In genomic region chr8:90906922-90907321, GRCm38 (mm10) we compare ENCODE assay signal across 12 mouse cellular contexts.
DNase-seq lines count a peak whose midpoint lies in the region; ATAC-seq lines count a peak whose summit lies in the region.
"Had no signal": no experiment of that assay in that cellular context is flagged by ENCODE, and none has a peak within 500 bp of the region (broad histone marks: within the 10 kb centered on the region; RNA-seq: fewer than 3 reads in every experiment).

No protein-coding gene starts in this region.

- no peak for ATAC-seq in heart, embryonic 14.5 days (ENCODE audit: insufficient number of reproducible peaks, insufficient read depth, low FRiP score, low read depth)
- ATAC-seq in midbrain, embryonic 12.5 days (ENCODE audit: low FRiP score, low read depth): no peak
- no peak for ATAC-seq in midbrain, embryonic 13.5 days
- ATAC-seq in intestine, embryonic 16.5 days: no peak
- ATAC-seq in stomach, embryonic 16.5 days (ENCODE audit: insufficient read depth, low FRiP score): no peak

- DNase-seq in heart, adult 8-10 months (ENCODE audit: low spot score): no peak
- DNase-seq in kidney, postnatal 36 days: no peak
- no peak for DNase-seq in embryo, embryonic 10 days (ENCODE audit: low spot score)
- DNase-seq: cerebellum, postnatal 14 days; gastrocnemius, postnatal 14 days; kidney, adult 11 months; lung, postnatal 4 days had no signal

- H3K4me3 ChIP-seq in heart, embryonic 14.5 days (ENCODE audit: control insufficient read depth in 1 of 2, insufficient read depth in 1 of 2, low read depth in 1 of 2, low read length in 2 of 2): 0 out of 4 replicates have a peak overlapping the region, but pooled peaks of 1 of the 2 experiments have one; percentile 84
- no peak overlapping the region for H3K4me3 ChIP-seq in midbrain, embryonic 12.5 days
- no peak overlapping the region for H3K4me3 ChIP-seq in midbrain, embryonic 13.5 days (replicated peaks)
- H3K4me3 ChIP-seq in intestine, embryonic 16.5 days (ENCODE audit: low read length): peak overlapping the region; percentile 90
- no peak overlapping the region for H3K4me3 ChIP-seq in stomach, embryonic 16.5 days (replicated peaks; ENCODE audit: low read length)

- H3K36me3 ChIP-seq in heart, embryonic 14.5 days (ENCODE audit: control insufficient read depth, insufficient read depth, low read length): no peaks in the 10 kb centered on the region
- no peaks in the 10 kb centered on the region for H3K36me3 ChIP-seq in midbrain, embryonic 12.5 days
- no peaks in the 10 kb centered on the region for H3K36me3 ChIP-seq in midbrain, embryonic 13.5 days
- no peaks in the 10 kb centered on the region for H3K36me3 ChIP-seq in intestine, embryonic 16.5 days (ENCODE audit: control insufficient read depth, insufficient read depth, low read length)
- H3K36me3 ChIP-seq in stomach, embryonic 16.5 days (ENCODE audit: control insufficient read depth, insufficient read depth, low read length): no peaks in the 10 kb centered on the region

- WGBS in heart, embryonic 14.5 days: 90% methylated on average over 4 of the region's 4 CpGs
- 93% methylated on average over 4 of the region's 4 CpGs for WGBS in midbrain, embryonic 12.5 days
- WGBS in midbrain, embryonic 13.5 days: 93% methylated on average over 4 of the region's 4 CpGs
- 92% methylated on average over 4 of the region's 4 CpGs for WGBS in intestine, embryonic 16.5 days
- WGBS in stomach, embryonic 16.5 days: 86% methylated on average over 4 of the region's 4 CpGs

- no peaks in the 10 kb centered on the region for H3K4me1 ChIP-seq in heart, embryonic 14.5 days (ENCODE audit: control insufficient read depth in 2 of 2, insufficient read depth in 2 of 2, low read length in 2 of 2)
- H3K4me1 ChIP-seq in midbrain, embryonic 12.5 days: peaks cover 11% of the 10 kb centered on the region
- peaks cover 18% of the 10 kb centered on the region for H3K4me1 ChIP-seq in midbrain, embryonic 13.5 days (replicated peaks)
- peaks cover 5% of the 10 kb centered on the region; the same call in 1 of the 2 replicates for H3K4me1 ChIP-seq in intestine, embryonic 16.5 days (ENCODE audit: control insufficient read depth, insufficient read depth, low read length)
- H3K4me1 ChIP-seq in stomach, embryonic 16.5 days (ENCODE audit: control insufficient read depth, insufficient read depth, low read length): peaks cover 3% of the 10 kb centered on the region

- no peak overlapping the region for H3K9ac ChIP-seq in heart, embryonic 14.5 days (ENCODE audit: low read length)
- H3K9ac ChIP-seq in midbrain, embryonic 12.5 days (replicated peaks): no peak overlapping the region
- no peak overlapping the region for H3K9ac ChIP-seq in midbrain, embryonic 13.5 days (replicated peaks)
- H3K9ac ChIP-seq in intestine, embryonic 16.5 days (ENCODE audit: low read depth, low read length): no peak overlapping the region
- no peak overlapping the region for H3K9ac ChIP-seq in stomach, embryonic 16.5 days (ENCODE audit: low read length)

- no peak overlapping the region for H3K27ac ChIP-seq in heart, embryonic 14.5 days (replicated peaks in 1 of 2; ENCODE audit: control insufficient read depth in 1 of 2, insufficient read depth in 1 of 2, low read depth in 2 of 2, low read length in 2 of 2)
- H3K27ac ChIP-seq in midbrain, embryonic 12.5 days (replicated peaks): no peak overlapping the region
- no peak overlapping the region for H3K27ac ChIP-seq in midbrain, embryonic 13.5 days
- no peak overlapping the region for H3K27ac ChIP-seq in intestine, embryonic 16.5 days (ENCODE audit: low read length)
- H3K27ac ChIP-seq in stomach, embryonic 16.5 days (ENCODE audit: low read length): no peak overlapping the region

- H3K4me2 ChIP-seq in heart, embryonic 14.5 days (ENCODE audit: low read length): peak overlapping the region; percentile 90
- H3K4me2 ChIP-seq in midbrain, embryonic 12.5 days (replicated peaks): 0 out of 2 replicates have a peak overlapping the region, but pooled peaks have one; percentile 96
- H3K4me2 ChIP-seq in midbrain, embryonic 13.5 days (replicated peaks): no peak overlapping the region
- H3K4me2 ChIP-seq in intestine, embryonic 16.5 days (ENCODE audit: low read depth, low read length): peak overlapping the region; percentile 86; the same call in 1 of the 2 replicates
- H3K4me2 ChIP-seq in stomach, embryonic 16.5 days (ENCODE audit: low read depth, low read length): peak overlapping the region; percentile 59

- no peaks in the 10 kb centered on the region for H3K27me3 ChIP-seq in heart, embryonic 14.5 days (ENCODE audit: control insufficient read depth, insufficient read depth, low read length)
- H3K27me3 ChIP-seq in midbrain, embryonic 12.5 days: no peaks in the 10 kb centered on the region; the same call in 1 of the 2 replicates
- no peaks in the 10 kb centered on the region for H3K27me3 ChIP-seq in midbrain, embryonic 13.5 days
- no peaks in the 10 kb centered on the region for H3K27me3 ChIP-seq in intestine, embryonic 16.5 days (replicated peaks; ENCODE audit: control insufficient read depth, insufficient read depth, low read length)
- H3K27me3 ChIP-seq in stomach, embryonic 16.5 days (ENCODE audit: control insufficient read depth, insufficient read depth, low read length): no peaks in the 10 kb centered on the region

- no peaks in the 10 kb centered on the region for H3K9me3 ChIP-seq in heart, embryonic 14.5 days (ENCODE audit: control insufficient read depth, low read length)
- H3K9me3 ChIP-seq in midbrain, embryonic 12.5 days: no peaks in the 10 kb centered on the region
- H3K9me3 ChIP-seq in midbrain, embryonic 13.5 days: no peaks in the 10 kb centered on the region
- no peaks in the 10 kb centered on the region for H3K9me3 ChIP-seq in intestine, embryonic 16.5 days (ENCODE audit: control insufficient read depth, low read length)
- H3K9me3 ChIP-seq in stomach, embryonic 16.5 days (replicated peaks; ENCODE audit: control insufficient read depth, low read length): no peaks in the 10 kb centered on the region
